Mouse (Mus musculus): Measurements from ENCODE around the gene Col1a2. TPM values are rescaled to one million over a fixed set of nuclear protein-coding genes. Genes with fewer than 3 reads are reported as not detected.
A peak's percentile ranks its signal among the peaks of the same experiment; 100 is the strongest.

The Col1a2 gene
- polyA plus RNA-seq, 1 experiment, result 144 TPM

- H3K36me3 ChIP-seq (ENCODE audit: control insufficient read depth, insufficient read depth), result no peaks in the 10 kb centered on the region
- H3K27me3 ChIP-seq (ENCODE audit: control insufficient read depth, insufficient read depth, insufficient read length), result no peaks in the 10 kb centered on the region
- no peaks in the 10 kb centered on the region for H3K79me2 ChIP-seq (ENCODE audit: control insufficient read depth, insufficient read depth)
- no peak overlapping the region for H3ac ChIP-seq (ENCODE audit: control insufficient read depth, insufficient read length, low read depth)
- no peak overlapping the region for H3K4me3 ChIP-seq (ENCODE audit: insufficient read depth, poor library complexity, severe bottlenecking)
- no peak for TF ChIP-seq CEBPB (IDR thresholded peaks at IDR 0.05; ENCODE audit: low read depth)
- no peaks in the 10 kb centered on the region for H3K79me3 ChIP-seq (ENCODE audit: low read depth)
Measured at GRCm38 (mm10) chr6:4557086-4557485, 52.5 kb downstream of the Col1a2 start.

GRCm38 (mm10) chr6:4557678-4558077 lies 53.1 kb downstream of the Col1a2 start:
- TF ChIP-seq CTCF (IDR thresholded peaks at IDR 0.05; ENCODE audit: control insufficient read depth, insufficient read depth, insufficient read length), result peak; percentile 18
- no peak for TF ChIP-seq USF1 (IDR thresholded peaks at IDR 0.05; ENCODE audit: low read depth)
- no peak overlapping the region for H3K4me3 ChIP-seq (ENCODE audit: insufficient read depth, poor library complexity, severe bottlenecking)
- H3K79me2 ChIP-seq (ENCODE audit: control insufficient read depth, insufficient read depth), result no peaks in the 10 kb centered on the region
- no peaks in the 10 kb centered on the region for H3K36me3 ChIP-seq (ENCODE audit: control insufficient read depth, insufficient read depth)
- H3K79me3 ChIP-seq (ENCODE audit: low read depth), result no peaks in the 10 kb centered on the region
- no peaks in the 10 kb centered on the region for H3K27me3 ChIP-seq (ENCODE audit: control insufficient read depth, insufficient read depth, insufficient read length)
- no peak overlapping the region for H3ac ChIP-seq (ENCODE audit: control insufficient read depth, insufficient read length, low read depth)

- H3K4me3 ChIP-seq (ENCODE audit: insufficient read depth, poor library complexity, severe bottlenecking), result no peak overlapping the region
- TF ChIP-seq USF1 (IDR thresholded peaks at IDR 0.05; ENCODE audit: low read depth) (no peak), MYOG (IDR thresholded peaks at IDR 0.05; ENCODE audit: control insufficient read depth, extremely low read depth, insufficient read length) (no peak), CEBPB (IDR thresholded peaks at IDR 0.05; ENCODE audit: low read depth) (no peak), MYOD1 (IDR thresholded peaks at IDR 0.05; ENCODE audit: control insufficient read depth, insufficient read length, low read depth) (no peak), MAX (IDR thresholded peaks at IDR 0.05) (no peak), CTCF (IDR thresholded peaks at IDR 0.05; ENCODE audit: control insufficient read depth, insufficient read depth, insufficient read length) (no peak), FOSL1 (IDR thresholded peaks at IDR 0.05; ENCODE audit: insufficient read depth, low read length, poor library complexity, severe bottlenecking) (no peak)
Measured at GRCm38 (mm10) chr6:4561156-4561555, 56.5 kb downstream of the Col1a2 start.

GRCm38 (mm10) chr6:4561621-4562020 lies 57.0 kb downstream of the Col1a2 start:
- no peak for TF ChIP-seq MYOG (IDR thresholded peaks at IDR 0.05; ENCODE audit: control insufficient read depth, extremely low read depth, insufficient read length)
- no peak for TF ChIP-seq MAX (IDR thresholded peaks at IDR 0.05)
- TF ChIP-seq USF1 (IDR thresholded peaks at IDR 0.05; ENCODE audit: low read depth), result no peak
- no peak for TF ChIP-seq FOSL1 (IDR thresholded peaks at IDR 0.05; ENCODE audit: insufficient read depth, low read length, poor library complexity, severe bottlenecking)
- no peak for TF ChIP-seq MYOD1 (IDR thresholded peaks at IDR 0.05; ENCODE audit: control insufficient read depth, insufficient read length, low read depth)
- no peak for TF ChIP-seq CTCF (IDR thresholded peaks at IDR 0.05; ENCODE audit: control insufficient read depth, insufficient read depth, insufficient read length)
- TF ChIP-seq CEBPB (IDR thresholded peaks at IDR 0.05; ENCODE audit: low read depth), result no peak
- no peaks in the 10 kb centered on the region for H3K79me2 ChIP-seq (ENCODE audit: control insufficient read depth, insufficient read depth)
- no peak overlapping the region for H3K4me3 ChIP-seq (ENCODE audit: insufficient read depth, poor library complexity, severe bottlenecking)

More at GRCm38 (mm10) chr6:4561156-4561555, 56.5 kb downstream of the Col1a2 start:
- H3K36me3 ChIP-seq (ENCODE audit: control insufficient read depth, insufficient read depth), result no peaks in the 10 kb centered on the region
- H3ac ChIP-seq (ENCODE audit: control insufficient read depth, insufficient read length, low read depth), result no peak overlapping the region
- H3K79me2 ChIP-seq (ENCODE audit: control insufficient read depth, insufficient read depth), result no peaks in the 10 kb centered on the region
- no peaks in the 10 kb centered on the region for H3K79me3 ChIP-seq (ENCODE audit: low read depth)
- no peaks in the 10 kb centered on the region for H3K27me3 ChIP-seq (ENCODE audit: control insufficient read depth, insufficient read depth, insufficient read length)

GRCm38 (mm10) chr6:4562401-4562800 lies 57.8 kb downstream of the Col1a2 start:
- no peaks in the 10 kb centered on the region for H3K27me3 ChIP-seq (ENCODE audit: control insufficient read depth, insufficient read depth, insufficient read length)
- no peak overlapping the region for H3K4me3 ChIP-seq (ENCODE audit: insufficient read depth, poor library complexity, severe bottlenecking)
- no peaks in the 10 kb centered on the region for H3K36me3 ChIP-seq (ENCODE audit: control insufficient read depth, insufficient read depth)
- no peak overlapping the region for H3ac ChIP-seq (ENCODE audit: control insufficient read depth, insufficient read length, low read depth)
- H3K79me2 ChIP-seq (ENCODE audit: control insufficient read depth, insufficient read depth), result no peaks in the 10 kb centered on the region
- TF ChIP-seq MYOD1 (IDR thresholded peaks at IDR 0.05; ENCODE audit: control insufficient read depth, insufficient read length, low read depth), result no peak
- TF ChIP-seq MAX (IDR thresholded peaks at IDR 0.05), result no peak
- no peak for TF ChIP-seq CEBPB (IDR thresholded peaks at IDR 0.05; ENCODE audit: low read depth)
- no peak for TF ChIP-seq CTCF (IDR thresholded peaks at IDR 0.05; ENCODE audit: control insufficient read depth, insufficient read depth, insufficient read length)
- no peak for TF ChIP-seq MYOG (IDR thresholded peaks at IDR 0.05; ENCODE audit: control insufficient read depth, extremely low read depth, insufficient read length)
- no peak for TF ChIP-seq FOSL1 (IDR thresholded peaks at IDR 0.05; ENCODE audit: insufficient read depth, low read length, poor library complexity, severe bottlenecking)
- no peak for TF ChIP-seq USF1 (IDR thresholded peaks at IDR 0.05; ENCODE audit: low read depth)
- H3K79me3 ChIP-seq (ENCODE audit: low read depth), result no peaks in the 10 kb centered on the region

More at GRCm38 (mm10) chr6:4561621-4562020, 57.0 kb downstream of the Col1a2 start:
- no peak overlapping the region for H3ac ChIP-seq (ENCODE audit: control insufficient read depth, insufficient read length, low read depth)
- no peaks in the 10 kb centered on the region for H3K36me3 ChIP-seq (ENCODE audit: control insufficient read depth, insufficient read depth)
- H3K79me3 ChIP-seq (ENCODE audit: low read depth), result no peaks in the 10 kb centered on the region
- H3K27me3 ChIP-seq (ENCODE audit: control insufficient read depth, insufficient read depth, insufficient read length), result no peaks in the 10 kb centered on the region

GRCm38 (mm10) chr6:4563477-4563876 lies 58.9 kb downstream of the Col1a2 start:
- no peaks in the 10 kb centered on the region for H3K79me3 ChIP-seq (ENCODE audit: low read depth)
- H3K4me3 ChIP-seq (ENCODE audit: insufficient read depth, poor library complexity, severe bottlenecking), result no peak overlapping the region
- TF ChIP-seq USF1 (IDR thresholded peaks at IDR 0.05; ENCODE audit: low read depth) (no peak), MYOG (IDR thresholded peaks at IDR 0.05; ENCODE audit: control insufficient read depth, extremely low read depth, insufficient read length) (no peak), CEBPB (IDR thresholded peaks at IDR 0.05; ENCODE audit: low read depth) (no peak), FOSL1 (IDR thresholded peaks at IDR 0.05; ENCODE audit: insufficient read depth, low read length, poor library complexity, severe bottlenecking) (no peak), MAX (IDR thresholded peaks at IDR 0.05) (no peak)
- no peaks in the 10 kb centered on the region for H3K79me2 ChIP-seq (ENCODE audit: control insufficient read depth, insufficient read depth)
- no peaks in the 10 kb centered on the region for H3K27me3 ChIP-seq (ENCODE audit: control insufficient read depth, insufficient read depth, insufficient read length)
- H3ac ChIP-seq (ENCODE audit: control insufficient read depth, insufficient read length, low read depth), result no peak overlapping the region
- H3K36me3 ChIP-seq (ENCODE audit: control insufficient read depth, insufficient read depth), result no peaks in the 10 kb centered on the region

All from C2C12 (cell line).